Mouse (Mus musculus): ENCODE results near the gene Magi2.
"Not testable (repeated sequence)": the region's sequence is repeated elsewhere in the genome, so short reads cannot be mapped to it uniquely, and the experiment has no call there.

DNA sequence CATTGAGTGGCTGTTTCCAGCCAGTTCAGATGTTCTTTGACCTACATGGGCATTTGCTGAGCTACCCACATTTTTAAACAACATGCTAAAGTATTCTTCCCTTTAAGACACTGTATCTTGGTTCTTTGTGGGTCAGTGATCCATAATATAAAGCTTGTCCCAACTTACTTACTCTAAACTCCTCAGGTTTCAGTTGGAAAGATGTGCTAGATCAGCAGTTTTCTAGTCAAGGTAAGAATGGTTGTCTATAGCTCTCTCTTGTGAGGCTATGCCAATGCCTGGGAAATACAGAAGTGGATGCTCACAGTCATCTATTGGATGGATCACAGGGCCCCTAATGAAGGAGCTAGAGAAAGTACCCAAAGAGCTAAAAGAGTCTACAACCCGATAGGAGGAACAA is 1045.8 kb downstream of the Magi2 start:
- TF ChIP-seq MAX (IDR thresholded peaks at IDR 0.05; ENCODE audit: low read depth); POLR2A (IDR thresholded peaks at IDR 0.05; ENCODE audit: insufficient read length, low read depth); SRF (IDR thresholded peaks at IDR 0.05; ENCODE audit: control insufficient read depth, insufficient read length, low read depth): not testable (repeated sequence)

Measured in myocyte (in vitro differentiated cells).